22 mouse cellular contexts compared by ENCODE assay signal in genomic region chr14:116586742-116587141, GRCm38 (mm10).
A peak's percentile ranks its signal among the peaks of the same experiment; 100 is the strongest.
DNase-seq lines count a peak whose midpoint lies in the region; ATAC-seq and TF ChIP-seq lines count a peak whose summit lies in the region.
"Had no signal": no experiment of that assay in that cellular context is flagged by ENCODE, and none has a peak within 500 bp of the region (broad histone marks: within the 10 kb centered on the region; RNA-seq: fewer than 3 reads in every experiment).

No protein-coding gene starts in this region.

- no peak overlapping the region for H3K4me2 ChIP-seq in heart, embryonic 11.5 days
- H3K4me2 ChIP-seq in lung, postnatal 0 days (replicated peaks; ENCODE audit: low read depth, low read length), result no peak overlapping the region
- H3K4me2 ChIP-seq: embryonic facial prominence, embryonic 15.5 days; intestine, embryonic 15.5 days; midbrain, embryonic 15.5 days; neural tube, embryonic 12.5 days had no signal

- intact Hi-C loops in gastrocnemius, adult 2 months (cut with DNase I), result no loop called here
- intact Hi-C loops in heart, postnatal 10 days (cut with DNase I), result no loop called here

- no peaks in the 10 kb centered on the region for H3K27me3 ChIP-seq in heart, embryonic 11.5 days (ENCODE audit: control insufficient read depth, insufficient read depth, low read length)
- no peaks in the 10 kb centered on the region for H3K27me3 ChIP-seq in lung, postnatal 0 days (replicated peaks; ENCODE audit: insufficient read depth, low read length)
- H3K27me3 ChIP-seq: embryonic facial prominence, embryonic 15.5 days; intestine, embryonic 15.5 days; midbrain, embryonic 15.5 days; neural tube, embryonic 12.5 days; Patski had no signal

- H3K9me3 ChIP-seq in heart, embryonic 11.5 days (replicated peaks; ENCODE audit: control insufficient read depth, low read length), result no peaks in the 10 kb centered on the region
- no peaks in the 10 kb centered on the region for H3K9me3 ChIP-seq in lung, postnatal 0 days (ENCODE audit: low read length)
- H3K9me3 ChIP-seq: embryonic facial prominence, embryonic 15.5 days; hindbrain, embryonic 10.5 days; intestine, embryonic 15.5 days; midbrain, embryonic 15.5 days; neural tube, embryonic 12.5 days had no signal

- no peak overlapping the region for H3K4me3 ChIP-seq in gastrocnemius, adult 2 months
- H3K4me3 ChIP-seq in heart, embryonic 11.5 days (ENCODE audit: low read depth, low read length), result no peak overlapping the region
- no peak overlapping the region for H3K4me3 ChIP-seq in lung, postnatal 0 days (ENCODE audit: low read depth, low read length)
- H3K4me3 ChIP-seq: embryonic facial prominence, embryonic 15.5 days; hindbrain, embryonic 10.5 days; intestine, embryonic 15.5 days; midbrain, embryonic 15.5 days; neural tube, embryonic 12.5 days had no signal

- peak; percentile 18 for DNase-seq in gastrocnemius, adult 2 months
- DNase-seq in gastrocnemius, postnatal 4 days (ENCODE audit: low spot score in 2 of 2), result no peak
- DNase-seq in heart, adult 8-10 months (ENCODE audit: low spot score), result peak; percentile 57
- DNase-seq in lung, postnatal 0 days (ENCODE audit: low spot score), result peak; percentile 48
- DNase-seq in lung, postnatal 25 days (ENCODE audit: low spot score), result no peak
- DNase-seq in heart, postnatal 10 days, result peak; percentile 22 to 36
- DNase-seq: adrenal gland, postnatal 36 days; cerebellum, adult 9-10 months; layer of hippocampus, postnatal 36 days; right cerebral cortex, postnatal 14 days; spleen, adult 18-20 months had no signal

- no peak overlapping the region for H3K9ac ChIP-seq in heart, embryonic 11.5 days (ENCODE audit: low read depth, low read length)
- no peak overlapping the region for H3K9ac ChIP-seq in lung, postnatal 0 days (replicated peaks; ENCODE audit: low read depth)
- H3K9ac ChIP-seq: embryonic facial prominence, embryonic 15.5 days; intestine, embryonic 15.5 days; midbrain, embryonic 15.5 days; neural tube, embryonic 12.5 days had no signal

- no peak for TF ChIP-seq CTCF in gastrocnemius, adult 2 months (IDR thresholded peaks at IDR 0.05)
- no peak for TF ChIP-seq CTCF in lung, postnatal 0 days (IDR thresholded peaks at IDR 0.05)

- no peak overlapping the region for H3K27ac ChIP-seq in gastrocnemius, adult 2 months
- no peak overlapping the region for H3K27ac ChIP-seq in heart, embryonic 11.5 days (ENCODE audit: low read depth, low read length)
- no peak overlapping the region for H3K27ac ChIP-seq in lung, postnatal 0 days (ENCODE audit: low read length)
- H3K27ac ChIP-seq: embryonic facial prominence, embryonic 15.5 days; hindbrain, embryonic 10.5 days; intestine, embryonic 15.5 days; macrophage; midbrain, embryonic 15.5 days; neural tube, embryonic 12.5 days had no signal

- no peaks in the 10 kb centered on the region for H3K4me1 ChIP-seq in heart, embryonic 11.5 days (ENCODE audit: control insufficient read depth, insufficient read depth, low read length)
- no peaks in the 10 kb centered on the region for H3K4me1 ChIP-seq in lung, postnatal 0 days (ENCODE audit: insufficient read depth, low read depth, low read length)
- H3K4me1 ChIP-seq: embryonic facial prominence, embryonic 15.5 days; hindbrain, embryonic 10.5 days; intestine, embryonic 15.5 days; midbrain, embryonic 15.5 days; neural tube, embryonic 12.5 days had no signal

- 68% methylated on average over 4 of the region's 4 CpGs for WGBS in heart, embryonic 11.5 days (ENCODE audit: insufficient replicate concordance)
- 36% methylated on average over 4 of the region's 4 CpGs for WGBS in lung, postnatal 0 days

- no peak for ATAC-seq in heart, embryonic 11.5 days (replicated peaks; ENCODE audit: insufficient number of reproducible peaks, low FRiP score, low TSS enrichment)
- ATAC-seq in lung, postnatal 0 days, result no peak
- ATAC-seq in frontal cortex, adult (ENCODE audit: low TSS enrichment), result no peak
- ATAC-seq: forebrain, embryonic 14.5 days; hindbrain, embryonic 16.5 days; intestine, embryonic 15.5 days; midbrain, embryonic 15.5 days; Patski had no signal

- no peaks in the 10 kb centered on the region for H3K36me3 ChIP-seq in heart, embryonic 11.5 days (ENCODE audit: control insufficient read depth, insufficient read depth, low read length)
- H3K36me3 ChIP-seq in lung, postnatal 0 days (ENCODE audit: insufficient read depth, low read length), result no peaks in the 10 kb centered on the region
- H3K36me3 ChIP-seq: embryonic facial prominence, embryonic 15.5 days; hindbrain, embryonic 10.5 days; intestine, embryonic 15.5 days; midbrain, embryonic 15.5 days; neural tube, embryonic 12.5 days had no signal

- no peak for TF ChIP-seq EP300 in lung, postnatal 0 days (IDR thresholded peaks at IDR 0.05)

Comparison
In these comparisons a context has a peak if more than half of its experiments do, and no peak if none do; other contexts are left out.
1. DNase-seq: peak in gastrocnemius, adult 2 months (single experiment), heart, adult 8-10 months (single experiment), lung, postnatal 0 days (single experiment) and heart, postnatal 10 days (2 of 2); none in gastrocnemius, postnatal 4 days (0 of 2) and lung, postnatal 25 days (single experiment).